Mouse (Mus musculus) embryonic fibroblast, embryonic 13.5 days (primary cell): ENCODE data around the gene Ccdc189. TPM values are rescaled to one million over a fixed set of nuclear protein-coding genes. Genes with fewer than 3 reads are reported as not detected.

ENCODE experiments used
- H3K27ac ChIP-seq: 2 replicates; pipeline ENCODE4 v1.5.1; 2012; ENCODE audit warnings: low read length, control low read depth, inconsistent platforms; ENCODE audit not compliant: insufficient read depth
- H3K4me1 ChIP-seq: 2 replicates; pipeline ENCODE4 v1.6.1; 2011; ENCODE audit warnings: low read length; ENCODE audit not compliant: control insufficient read depth, insufficient read depth
- H3K4me3 ChIP-seq: 2 replicates; pipeline ENCODE4 v1.5.1; 2011; ENCODE audit warnings: mild to moderate bottlenecking, control low read depth, low read length; ENCODE audit not compliant: insufficient read depth
- CTCF ChIP-seq: IDR thresholded peaks from 2 replicates; pipeline ENCODE4 v1.5.1; 2011; ENCODE audit warnings: mild to moderate bottlenecking, control low read depth, low read length, moderate library complexity, borderline replicate concordance; ENCODE audit not compliant: insufficient read depth
- POLR2A ChIP-seq: IDR thresholded peaks from 2 replicates; pipeline ENCODE4 v1.6.1; 2011; ENCODE audit warnings: low read depth, mild to moderate bottlenecking, control low read depth, low read length, moderate library complexity
- polyA plus RNA-seq: library from polyadenylated mRNA; stranded (reverse); fragments of >200 nt; gene quantifications from 2 replicates; pipeline ENCODE4 v1.2.4, GENCODE M21; 2011; ENCODE audit warnings: low read depth; ENCODE audit not compliant: missing spikeins, insufficient read length

Gene Ccdc189
- polyA plus RNA-seq, 1 experiment = 1.5 TPM

GRCm38 (mm10) chr7:127614891-127615843, 26.8 kb upstream of the Ccdc189 start, which contains the start of gene Zfp629:
Zfp629 (minus strand) TSS chr7:127615797.
- peak within 1 kb of the TSS; percentile 72 for H3K4me3 ChIP-seq
- no peaks in the 10 kb centered on the region for H3K4me1 ChIP-seq
- no peak within 1 kb of the TSS for H3K27ac ChIP-seq
- TF ChIP-seq CTCF = no peak
- TF ChIP-seq POLR2A = no peak; the same call in 1 of the 2 replicates

- no peak overlapping the region for H3K27ac ChIP-seq
- no peaks in the 10 kb centered on the region for H3K4me1 ChIP-seq
- peak overlapping the region; percentile 72 for H3K4me3 ChIP-seq
- TF ChIP-seq POLR2A (no peak), CTCF (no peak)
These were observed 26.1 kb upstream of the Ccdc189 start for GRCm38 (mm10) chr7:127614511-127614890.

- H3K4me3 ChIP-seq = peak overlapping the region; percentile 72
- TF ChIP-seq POLR2A (no peak), CTCF (no peak)
- H3K4me1 ChIP-seq = no peaks in the 10 kb centered on the region
- no peak overlapping the region for H3K27ac ChIP-seq
These were observed 25.7 kb upstream of the Ccdc189 start for GRCm38 (mm10) chr7:127614091-127614490.

GRCm38 (mm10) chr7:127613501-127613900, 25.1 kb upstream of the Ccdc189 start:
- H3K27ac ChIP-seq = no peak overlapping the region
- TF ChIP-seq CTCF (no peak), POLR2A (no peak)
- H3K4me3 ChIP-seq = no peak overlapping the region

GRCm38 (mm10) chr7:127611561-127611960, 23.2 kb upstream of the Ccdc189 start:
- no peaks in the 10 kb centered on the region for H3K4me1 ChIP-seq
- no peak overlapping the region for H3K4me3 ChIP-seq
- no peak overlapping the region for H3K27ac ChIP-seq
- TF ChIP-seq CTCF (no peak), POLR2A (no peak)

More at GRCm38 (mm10) chr7:127613501-127613900, 25.1 kb upstream of the Ccdc189 start:
- no peaks in the 10 kb centered on the region for H3K4me1 ChIP-seq

GRCm38 (mm10) chr7:127611011-127611410, 22.6 kb upstream of the Ccdc189 start:
- TF ChIP-seq POLR2A (no peak), CTCF (no peak)
- H3K27ac ChIP-seq = no peak overlapping the region
- no peaks in the 10 kb centered on the region for H3K4me1 ChIP-seq
- no peak overlapping the region for H3K4me3 ChIP-seq

- Histone ChIP-seq H3K4me3 (no peak overlapping the region), H3K4me1 (no peaks in the 10 kb centered on the region), H3K27ac (no peak overlapping the region)
- no peak for TF ChIP-seq POLR2A
- TF ChIP-seq CTCF = no peak
These were observed 18.8 kb upstream of the Ccdc189 start for GRCm38 (mm10) chr7:127607150-127607549.

GRCm38 (mm10) chr7:127604256-127604655, 15.9 kb upstream of the Ccdc189 start:
- TF ChIP-seq CTCF = no peak
- no peak for TF ChIP-seq POLR2A
- no peak overlapping the region for H3K4me3 ChIP-seq
- H3K4me1 ChIP-seq = no peaks in the 10 kb centered on the region
- no peak overlapping the region for H3K27ac ChIP-seq

GRCm38 (mm10) chr7:127602903-127603302, 14.5 kb upstream of the Ccdc189 start:
- no peak for TF ChIP-seq POLR2A
- no peak for TF ChIP-seq CTCF
- Histone ChIP-seq H3K27ac (no peak overlapping the region), H3K4me3 (no peak overlapping the region), H3K4me1 (no peaks in the 10 kb centered on the region)

GRCm38 (mm10) chr7:127601735-127602134, 13.3 kb upstream of the Ccdc189 start:
- TF ChIP-seq POLR2A (no peak), CTCF (no peak)
- no peak overlapping the region for H3K27ac ChIP-seq
- H3K4me3 ChIP-seq = no peak overlapping the region
- H3K4me1 ChIP-seq = no peaks in the 10 kb centered on the region
